Mouse (Mus musculus): Measurements from ENCODE around the gene Gpr183.

Gene Gpr183

DNA sequence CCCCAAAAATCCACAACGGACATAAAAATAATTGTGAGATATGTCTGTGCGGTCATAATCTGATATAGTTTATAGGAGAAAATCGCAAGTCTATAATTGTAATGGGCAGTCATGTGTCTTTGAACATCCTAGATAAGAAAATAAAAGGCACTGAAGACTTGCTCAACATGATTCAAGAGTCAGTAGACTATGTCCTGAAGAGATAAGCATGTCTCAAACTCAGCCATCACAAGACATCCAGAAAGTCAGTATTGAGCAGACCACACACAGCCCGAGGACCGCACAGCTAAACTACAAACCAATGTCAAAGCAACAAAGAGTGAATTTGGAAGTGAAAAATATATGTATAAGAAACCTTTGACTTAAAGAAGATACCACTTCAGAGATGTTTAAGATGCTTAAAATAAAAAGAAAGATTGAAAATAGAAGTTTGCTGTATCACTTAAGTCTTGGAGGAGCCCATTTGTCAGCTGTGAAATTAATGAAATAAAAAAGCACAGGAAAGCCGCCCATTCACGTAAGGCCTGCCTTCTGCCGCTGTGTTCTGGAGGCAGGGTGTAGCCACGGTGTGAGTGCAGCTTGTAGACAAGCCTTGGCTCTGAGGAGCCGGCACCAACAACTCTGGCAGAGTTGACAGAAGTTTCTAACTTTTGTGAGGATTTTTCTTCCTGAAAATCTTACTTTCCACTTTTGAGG, 7.7 kb downstream of the Gpr183 start:
- no peak for DNase-seq (ENCODE audit: low spot score)

DNA sequence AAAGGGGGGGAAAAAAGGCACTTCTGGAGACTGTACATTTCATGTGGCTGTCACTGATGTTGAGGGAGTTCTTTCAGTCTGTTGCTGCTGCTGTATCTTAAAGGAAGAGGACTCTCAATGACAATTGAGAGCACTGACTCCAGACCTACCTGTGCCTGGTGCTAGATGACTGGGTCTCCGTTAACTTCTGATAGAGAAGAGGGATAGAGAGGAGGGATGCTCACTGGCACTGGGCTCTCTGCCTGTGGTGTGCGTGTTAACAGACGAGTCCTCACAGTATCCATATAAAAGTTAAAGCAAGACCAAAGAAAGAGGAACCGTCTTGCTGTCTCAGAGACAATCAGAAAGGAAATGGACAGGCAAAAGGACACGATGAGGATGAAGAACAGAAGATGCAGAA, 8.7 kb downstream of the Gpr183 start:
- DNase-seq (ENCODE audit: low spot score) = no peak

DNA sequence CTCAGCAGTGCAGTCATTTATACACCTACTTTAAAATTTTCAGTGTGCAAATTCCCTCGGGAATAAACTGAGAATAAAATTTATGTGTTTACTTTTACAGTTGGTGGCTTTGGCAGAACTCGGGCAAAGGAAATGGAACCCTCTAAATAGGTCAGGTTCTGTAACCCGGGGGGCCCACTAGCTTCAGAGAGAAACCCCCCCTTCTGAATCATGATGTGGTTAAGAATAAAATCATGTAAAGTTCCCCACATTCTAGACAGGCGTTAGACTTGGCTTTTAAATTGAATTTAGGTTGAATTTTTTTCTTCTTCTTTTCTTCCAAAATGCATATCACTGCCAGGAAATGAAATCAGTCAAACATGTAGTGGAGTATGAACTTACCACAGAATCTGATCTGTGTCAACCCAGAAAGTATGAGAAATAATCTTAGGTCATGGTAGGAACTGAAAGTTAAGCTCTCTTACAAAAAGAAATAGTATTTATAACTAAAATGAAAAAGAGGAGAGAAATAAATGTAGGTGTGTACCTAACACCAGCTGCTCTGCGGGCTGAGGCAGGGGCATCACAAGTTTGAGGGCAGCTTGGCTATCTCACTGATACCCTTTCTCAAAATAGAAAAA, 9.7 kb downstream of the Gpr183 start:
- DNase-seq (ENCODE audit: low spot score) = no peak

DNA sequence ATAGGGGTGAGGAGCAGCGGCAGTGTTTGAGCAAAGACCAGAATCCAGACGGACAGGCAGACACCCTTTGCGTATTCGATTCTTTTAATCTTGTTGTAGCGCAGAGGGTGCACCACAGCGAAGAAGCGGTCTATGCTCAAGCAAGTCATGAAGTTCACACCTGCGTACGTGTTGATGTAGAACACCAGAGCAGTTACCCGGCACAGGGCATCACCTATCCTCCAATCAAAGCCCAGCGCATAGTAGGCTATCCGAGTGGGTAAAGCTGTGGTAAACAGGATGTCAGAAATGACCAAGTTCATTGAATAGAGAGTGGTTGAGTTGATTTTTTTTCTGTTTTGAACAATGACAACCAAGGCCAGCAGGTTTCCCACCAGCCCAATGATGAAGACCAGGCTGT, 10.4 kb downstream of the Gpr183 start:
- DNase-seq (ENCODE audit: low spot score) = no peak

DNA sequence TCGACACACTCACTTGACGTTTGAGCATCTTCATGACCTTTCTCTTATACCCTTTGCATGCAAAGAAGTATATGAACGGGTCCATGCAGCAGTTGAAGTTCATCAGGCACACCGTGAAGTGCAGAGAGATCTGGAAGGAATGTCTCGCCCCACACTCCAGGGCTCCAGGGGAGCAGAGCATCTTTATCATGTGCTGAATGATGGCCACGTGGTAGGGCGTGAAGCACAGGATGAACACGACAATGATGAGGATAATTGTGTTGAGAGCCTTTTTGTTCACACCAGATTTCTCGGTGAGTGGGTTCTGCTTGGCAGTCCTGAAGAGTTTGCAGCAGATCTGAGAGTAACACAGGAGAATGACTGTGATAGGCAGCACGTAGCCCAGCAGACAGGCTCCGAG, 10.9 kb downstream of the Gpr183 start:
- DNase-seq (ENCODE audit: low spot score) = no peak

DNA sequence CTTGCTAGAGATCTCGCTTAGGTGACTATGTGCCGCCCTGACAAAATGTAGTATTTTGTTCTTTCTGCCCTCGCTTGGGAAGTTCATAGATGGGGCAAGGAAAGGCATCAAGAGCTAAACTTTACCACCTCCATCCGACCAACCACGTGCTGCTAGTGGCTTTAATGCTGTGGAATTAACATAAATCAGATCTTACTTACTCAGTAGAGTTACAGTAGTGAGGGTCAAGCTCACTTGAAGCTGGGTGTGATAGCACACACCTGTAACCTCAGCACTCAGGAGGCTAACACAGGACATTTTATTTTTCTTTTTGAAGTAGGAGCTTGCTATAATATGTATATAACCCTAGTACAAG, 13.0 kb downstream of the Gpr183 start:
- DNase-seq (ENCODE audit: low spot score) = no peak

DNA sequence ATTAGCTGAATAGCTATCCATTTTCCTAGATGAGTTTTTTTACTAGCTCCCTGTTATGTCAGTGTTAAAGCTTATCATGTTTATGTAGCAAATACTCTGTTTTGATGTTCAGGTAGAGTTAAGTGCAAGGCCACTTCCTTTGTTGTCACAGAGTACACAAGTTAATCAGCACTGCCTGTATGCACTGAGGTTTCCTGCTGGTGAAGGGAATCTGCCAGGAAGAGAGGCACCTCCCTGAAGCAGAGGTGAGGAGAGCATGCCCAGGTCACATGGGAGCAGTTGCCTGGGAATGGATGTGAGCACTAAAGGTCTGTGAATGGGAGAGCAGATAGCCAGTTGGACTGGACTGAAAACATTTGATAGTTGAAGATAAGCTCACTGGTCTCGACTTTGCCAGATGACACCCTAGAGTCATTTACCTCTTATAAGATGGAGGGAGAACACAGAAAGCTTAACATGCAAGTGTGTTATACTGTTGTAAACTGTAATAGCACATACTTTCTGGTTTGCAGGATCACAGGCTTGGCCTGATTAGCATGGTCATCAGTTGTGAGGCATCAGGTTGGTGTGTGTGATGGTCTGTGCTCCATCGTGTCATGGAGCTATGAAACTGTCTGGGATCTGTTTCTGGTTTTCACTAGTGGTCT, 13.5 kb downstream of the Gpr183 start:
- DNase-seq (ENCODE audit: low spot score) = no peak

DNA sequence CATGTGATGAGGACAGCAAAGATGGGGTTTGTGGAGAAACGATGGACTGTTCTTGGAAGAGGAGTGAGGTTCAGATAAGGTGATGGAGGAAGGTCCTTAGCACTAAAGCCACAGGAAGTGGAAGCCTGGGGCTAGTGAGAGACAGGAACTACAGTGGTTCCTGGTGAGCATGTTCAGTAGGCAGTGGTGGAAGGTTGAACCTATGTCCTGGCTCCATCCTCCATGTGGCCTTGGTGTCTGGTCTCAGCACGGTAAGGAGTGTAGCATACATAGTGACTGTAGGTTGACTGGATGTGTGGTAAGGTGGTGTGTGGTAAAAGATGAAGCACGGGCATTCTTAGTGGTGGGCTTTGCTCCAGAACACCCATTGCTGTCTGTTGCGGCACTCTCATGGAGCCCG, 15.1 kb downstream of the Gpr183 start:
- no peak for DNase-seq (ENCODE audit: low spot score)

DNA sequence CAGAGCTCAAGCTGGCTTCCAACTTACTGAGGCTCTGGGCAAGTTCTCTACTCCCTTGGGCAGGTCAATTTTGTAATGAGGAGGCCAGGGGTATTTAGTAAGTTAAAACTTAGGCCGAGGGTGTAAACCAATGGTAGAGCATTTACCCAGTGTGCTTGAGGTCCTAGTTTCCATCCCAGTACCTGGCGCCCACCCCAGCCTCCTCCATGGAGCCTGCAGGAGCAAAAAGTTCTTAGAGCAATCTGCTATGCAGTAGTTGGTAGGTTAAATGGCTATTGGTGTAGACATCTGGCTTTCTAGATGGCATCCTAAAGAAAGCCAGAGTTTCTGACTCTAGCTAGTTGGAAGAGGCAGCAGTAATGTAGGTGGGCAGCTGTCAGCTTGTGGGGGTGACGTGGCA, 15.6 kb downstream of the Gpr183 start:
- DNase-seq (ENCODE audit: low spot score) = no peak

DNA sequence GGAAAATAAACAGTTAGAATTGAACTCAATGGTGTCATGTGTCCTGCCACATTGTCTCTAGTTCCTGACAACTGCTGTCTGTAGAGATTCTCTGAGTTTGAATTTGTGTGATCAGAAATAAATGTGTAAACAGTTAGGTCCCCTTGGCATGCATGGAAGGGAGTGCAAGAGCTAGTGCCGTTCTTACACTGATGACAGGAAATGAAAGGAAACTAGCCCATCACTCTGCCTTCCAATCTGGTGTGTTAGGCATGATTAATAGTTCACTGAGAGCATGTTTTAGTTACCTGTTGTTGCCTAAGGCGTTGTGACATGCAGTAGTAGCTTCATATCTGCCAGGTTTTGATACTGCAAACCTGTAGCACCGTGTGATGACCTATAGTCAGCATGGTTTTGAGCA, 17.0 kb downstream of the Gpr183 start:
- no peak for DNase-seq (ENCODE audit: low spot score)

DNA sequence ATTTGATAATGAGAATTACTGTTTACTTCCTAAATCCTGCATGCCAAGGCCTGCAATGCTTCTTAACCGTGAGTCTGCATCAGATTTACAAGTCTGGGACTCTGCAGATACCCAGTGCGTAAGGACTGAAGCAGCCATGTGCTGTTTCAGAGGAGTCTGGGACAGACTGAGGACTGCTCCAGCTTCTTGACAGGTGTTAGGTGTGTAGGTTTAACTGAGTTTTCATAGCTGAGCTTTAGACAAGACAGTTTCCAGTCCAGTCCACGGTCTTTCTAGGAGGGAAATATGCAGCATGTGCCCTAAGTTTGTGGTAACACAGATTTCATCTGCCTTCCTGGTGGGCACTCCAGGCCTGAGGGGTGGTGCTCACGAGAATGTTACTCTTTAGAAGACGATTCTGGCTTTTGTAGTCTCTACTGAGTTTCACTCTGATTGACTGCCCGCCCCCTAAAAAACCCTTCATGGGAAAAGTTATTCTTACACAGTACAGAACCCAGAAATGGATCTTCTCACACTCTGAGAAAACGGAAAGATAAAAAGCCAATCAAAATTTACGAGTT, 17.7 kb downstream of the Gpr183 start:
- no peak for DNase-seq (ENCODE audit: low spot score)

DNA sequence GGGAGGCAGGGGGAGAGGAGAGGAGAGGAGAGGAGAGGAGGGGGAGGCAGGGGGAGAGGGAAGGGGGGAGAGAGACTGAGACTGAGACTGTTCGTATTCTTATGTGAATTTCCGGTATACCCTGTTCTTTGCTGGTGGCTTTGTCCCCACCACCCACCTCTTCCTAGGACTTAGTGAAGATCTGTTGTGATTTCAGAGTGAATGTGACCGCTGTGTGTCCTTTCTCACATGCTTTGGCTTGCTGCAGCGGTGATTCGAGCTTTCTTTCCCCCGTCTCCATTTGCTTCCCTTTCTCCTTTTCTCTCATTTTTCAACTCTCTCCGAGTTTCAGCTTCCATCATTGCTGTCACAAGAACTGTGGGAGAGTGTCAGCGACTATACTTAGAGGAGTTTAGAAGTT, 18.3 kb downstream of the Gpr183 start:
- DNase-seq (ENCODE audit: low spot score) = no peak

DNA sequence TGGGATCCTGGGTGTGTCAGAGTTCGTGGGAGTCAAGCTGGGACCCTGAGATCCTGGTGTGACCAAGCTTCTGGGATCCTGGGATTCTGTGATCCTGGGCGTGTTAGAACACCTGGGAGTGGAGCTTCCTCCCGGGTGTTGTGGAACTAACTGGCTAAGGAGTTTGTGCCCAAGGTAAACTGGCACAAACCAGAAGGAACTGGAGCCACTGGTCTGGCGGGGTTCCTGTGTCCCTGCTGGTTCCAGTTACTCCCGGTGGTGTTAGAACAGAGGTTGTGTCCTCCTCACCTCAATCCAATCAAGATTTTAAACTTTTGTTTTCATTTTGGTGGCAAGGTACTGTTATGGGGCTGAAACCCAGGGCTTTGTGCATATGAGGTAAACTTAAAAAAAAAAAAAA, 18.9 kb downstream of the Gpr183 start:
- no peak for DNase-seq (ENCODE audit: low spot score)

DNA sequence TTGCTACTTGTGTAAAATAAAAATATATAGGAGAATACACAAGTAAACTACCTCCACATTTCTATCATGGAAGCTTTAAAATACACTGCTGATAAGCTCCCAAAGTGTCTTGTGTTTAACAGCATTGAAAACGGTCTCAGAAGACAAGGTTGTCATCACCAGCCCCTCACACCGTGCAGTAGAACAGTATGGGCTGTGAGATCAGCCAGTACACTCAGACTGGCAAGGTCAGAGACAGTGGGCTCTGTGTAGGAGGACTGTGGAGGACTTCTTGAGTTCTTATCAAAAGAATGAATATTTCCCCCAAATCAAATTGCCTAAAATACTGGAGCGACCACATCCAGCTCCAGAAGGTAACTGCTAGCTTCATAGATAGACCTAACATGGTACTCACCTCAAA, 25.4 kb downstream of the Gpr183 start:
- DNase-seq (ENCODE audit: low spot score) = no peak

DNA sequence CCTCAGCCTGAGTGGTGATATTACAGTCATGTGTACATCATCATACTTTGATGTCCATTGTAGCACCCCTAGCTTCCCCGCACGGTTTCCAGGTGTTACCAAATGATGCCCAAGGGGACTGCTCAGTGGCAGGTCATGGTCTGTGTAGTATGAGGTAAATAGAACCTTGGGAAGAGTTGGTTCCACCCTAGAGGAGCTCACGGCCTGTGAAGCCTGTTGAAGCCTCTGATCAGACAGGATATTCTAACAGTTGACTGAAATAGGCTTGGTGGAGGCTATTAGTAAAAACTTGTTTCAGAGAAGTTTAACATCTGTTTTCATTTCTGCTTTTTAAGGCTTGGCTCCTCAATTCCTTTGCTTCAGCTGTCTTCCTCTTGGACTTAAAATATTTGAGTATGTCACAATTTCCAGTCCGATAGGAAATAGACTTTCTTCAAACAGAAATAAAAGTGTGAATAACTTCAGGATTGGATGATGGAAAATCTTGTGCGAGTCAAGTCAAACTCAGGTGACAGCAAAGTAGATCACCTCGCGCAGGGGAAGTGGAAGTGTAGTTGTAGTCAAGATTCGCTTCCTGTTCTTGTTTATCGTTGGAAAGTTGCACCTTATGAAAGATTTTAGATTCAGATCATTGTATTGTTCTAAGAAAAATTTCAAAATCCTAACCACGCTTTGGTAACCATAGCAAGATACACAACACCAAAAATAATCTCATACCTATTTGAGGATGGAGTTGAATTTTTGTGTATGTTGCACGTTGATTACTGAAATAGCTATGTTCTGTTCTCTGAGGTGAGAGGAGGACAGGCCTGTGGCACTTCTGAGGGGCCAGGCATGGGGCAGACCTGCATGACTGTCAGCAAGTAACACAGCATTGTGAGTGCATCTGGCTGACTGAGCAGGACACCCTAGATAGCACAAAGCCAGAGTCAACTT, 26.5 kb downstream of the Gpr183 start:
- no peak for DNase-seq (ENCODE audit: low spot score)

DNA sequence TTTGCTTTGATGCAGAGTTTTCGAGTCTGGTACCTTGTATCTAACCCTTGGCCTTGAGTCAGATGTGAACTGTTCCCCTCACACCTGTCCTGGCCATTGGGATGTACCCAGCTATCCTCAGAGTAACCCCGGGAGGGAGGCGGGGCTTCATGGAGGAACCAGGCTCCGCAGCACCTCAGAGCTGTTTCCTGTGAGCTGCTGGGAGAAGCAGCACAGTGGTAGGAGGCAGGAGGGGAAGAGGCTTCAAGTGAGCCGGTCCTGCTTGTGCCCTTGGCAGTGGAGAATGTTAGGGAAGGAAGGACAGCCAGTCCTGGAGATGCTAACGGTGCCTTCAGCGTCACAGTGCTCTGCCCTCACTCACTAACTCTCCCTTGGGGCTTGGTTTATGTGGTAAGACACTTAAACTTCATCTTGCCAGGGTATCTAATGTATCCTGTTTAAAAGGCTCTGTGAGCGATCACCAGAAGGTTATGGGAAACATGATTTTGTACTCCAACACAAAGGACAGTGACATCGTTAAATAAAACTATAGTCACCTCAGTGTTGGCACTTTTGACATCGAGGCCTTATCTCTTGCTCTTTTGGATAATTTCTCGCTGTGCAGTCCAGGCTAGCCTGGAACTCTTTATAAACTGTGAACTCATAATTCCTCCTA, 27.3 kb downstream of the Gpr183 start:
- no peak for DNase-seq (ENCODE audit: low spot score)

DNA sequence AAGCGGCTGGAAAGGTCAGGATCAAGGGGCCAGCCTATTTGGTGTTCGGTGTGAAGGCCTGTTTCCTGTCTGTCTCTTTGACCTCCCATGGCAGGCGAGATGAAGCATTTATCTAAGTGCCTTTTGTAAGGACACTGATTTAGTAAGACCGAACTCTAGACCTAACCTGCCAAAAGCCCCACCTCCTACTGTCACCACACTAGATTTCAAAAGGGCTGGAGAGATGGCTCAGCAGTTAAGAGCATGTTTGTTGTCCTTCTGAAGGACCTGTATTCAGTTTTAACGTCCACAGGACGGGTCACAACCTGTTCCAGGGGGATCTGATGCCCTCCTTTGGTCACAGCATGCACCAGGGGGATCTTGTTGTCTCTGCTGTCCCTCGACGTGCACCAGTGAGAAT, 28.1 kb downstream of the Gpr183 start:
- DNase-seq (ENCODE audit: low spot score) = no peak

DNA sequence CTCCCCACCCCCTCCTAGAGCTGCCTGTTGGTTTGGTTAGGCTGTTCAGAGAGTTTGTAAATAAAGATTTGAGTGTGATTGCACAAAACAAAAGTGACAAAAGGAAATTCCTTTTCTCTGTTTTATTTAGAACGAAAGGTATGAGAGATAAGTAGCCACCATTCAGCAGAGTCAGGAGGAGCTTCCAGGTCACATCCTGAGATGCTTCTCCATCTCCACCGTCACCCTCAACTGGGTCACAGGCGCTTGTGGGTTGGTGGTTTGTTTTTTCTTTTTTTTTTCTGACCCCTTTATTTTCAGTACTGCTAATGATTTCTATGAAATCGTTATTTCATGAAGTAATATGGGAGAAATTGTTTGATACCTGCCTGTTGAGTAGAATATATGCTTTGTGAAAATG, 28.6 kb downstream of the Gpr183 start:
- DNase-seq (ENCODE audit: low spot score) = no peak

DNA sequence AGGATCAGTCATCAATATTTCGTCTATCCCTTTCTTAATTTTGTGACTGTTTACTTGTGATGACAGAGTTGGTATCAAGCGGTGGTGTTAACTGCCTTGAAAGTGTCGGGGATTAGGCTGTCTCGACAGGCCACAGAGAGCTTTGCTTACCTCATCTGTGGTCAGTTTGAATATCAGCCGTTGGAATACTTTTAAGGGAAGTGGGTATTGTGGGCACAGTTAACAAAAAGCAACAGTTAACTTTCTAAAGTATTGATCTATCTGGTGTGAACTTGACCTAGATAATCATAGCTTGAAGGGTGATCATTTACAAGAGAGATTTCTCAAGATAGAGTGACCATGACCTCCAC, 30.4 kb downstream of the Gpr183 start:
- DNase-seq (ENCODE audit: low spot score) = no peak

DNA sequence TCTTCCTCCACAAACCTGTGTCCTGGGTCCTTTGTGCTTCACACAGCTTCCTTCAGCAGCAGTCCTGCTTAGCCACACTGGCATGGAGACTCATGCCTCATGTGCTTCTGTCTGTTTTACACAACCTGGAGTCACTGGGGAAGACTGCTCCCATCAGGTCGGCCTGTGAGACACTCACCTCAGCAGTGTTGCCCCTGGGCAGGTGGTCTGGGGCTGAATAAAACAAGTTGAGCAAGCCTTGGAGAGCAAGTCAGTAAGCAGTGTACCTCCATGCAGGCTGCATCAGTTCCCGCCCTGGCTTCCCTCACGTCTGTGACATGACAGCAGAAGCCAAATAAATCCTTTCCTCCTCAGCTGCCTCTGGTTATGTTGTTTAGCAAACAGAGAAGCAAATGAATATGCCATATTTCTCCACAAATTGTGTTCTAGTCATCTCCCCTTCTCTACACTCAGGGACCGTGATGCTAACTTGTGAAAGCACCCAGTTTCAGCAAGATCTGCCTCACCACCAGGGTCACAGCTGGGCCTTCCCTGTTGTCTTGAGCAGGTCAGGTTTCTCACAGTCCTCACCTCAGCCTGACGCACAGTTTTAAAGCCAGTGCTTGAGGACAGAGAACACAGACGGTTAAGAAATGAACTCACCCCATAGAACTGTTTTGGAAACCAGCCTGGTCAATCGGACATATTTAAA, 30.9 kb downstream of the Gpr183 start:
- DNase-seq (ENCODE audit: low spot score) = no peak

DNA sequence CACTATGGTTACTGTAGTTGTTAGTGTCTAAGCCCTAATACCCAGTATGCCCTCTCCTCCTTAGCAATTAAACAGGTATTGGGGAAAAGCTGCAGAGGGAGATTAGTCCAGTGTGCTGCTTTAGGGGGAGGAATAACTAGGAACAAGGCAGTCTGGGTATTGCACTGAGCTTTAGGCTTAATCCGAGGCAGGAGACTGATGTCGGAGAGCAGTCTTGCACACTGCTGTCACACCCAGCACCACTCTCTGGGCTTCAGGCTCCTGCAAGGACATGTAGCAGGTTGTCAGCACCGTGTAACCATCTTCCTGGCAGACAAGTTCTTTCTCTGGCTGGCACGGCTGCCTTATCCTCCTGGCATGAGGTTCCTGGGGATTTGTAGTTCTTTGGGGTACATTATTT, 32.8 kb downstream of the Gpr183 start:
- DNase-seq (ENCODE audit: low spot score) = no peak
